Mouse (Mus musculus): ENCODE data around the gene Il5.

DNA sequence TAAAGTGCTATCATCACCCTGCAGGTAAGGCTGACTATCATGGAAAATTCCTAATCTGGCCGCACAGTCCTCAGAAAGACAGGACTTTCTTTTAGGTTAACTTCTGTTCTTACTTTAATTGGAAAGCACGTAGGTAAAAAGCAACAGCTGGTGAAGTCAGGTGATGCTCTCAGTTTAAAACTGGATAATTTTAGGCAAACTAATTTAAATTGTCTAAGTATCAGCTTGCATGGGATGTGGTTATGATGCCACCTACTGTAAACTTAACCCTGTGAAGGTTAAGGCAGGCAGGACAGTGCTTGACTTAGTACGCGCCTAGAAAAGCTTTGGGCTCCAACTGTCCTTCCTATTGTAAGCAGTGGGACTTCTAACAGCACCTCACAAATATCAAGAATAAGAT, 49.2 kb upstream of the Il5 start:
- no peak for TF ChIP-seq POLR2A (IDR thresholded peaks at IDR 0.05; ENCODE audit: borderline replicate concordance, extremely low read depth, low read depth, low read length)
- no peak for TF ChIP-seq CTCF (IDR thresholded peaks at IDR 0.05; ENCODE audit: insufficient read depth, low read length)
